Mouse (Mus musculus): ENCODE measurements at regions not wholly inside any gene's neighbourhood (a gene's known extent, or its start where the extent isn't known, plus 50 kb on each side); places are given as distances from the start of the nearest gene placed in this dataset.
"Not testable (repeated sequence)": the region's sequence is repeated elsewhere in the genome, so short reads cannot be mapped to it uniquely, and the experiment has no call there.

GRCm38 (mm10) chr12:115757526-115757925, 290.0 kb upstream of the Zfp386 start:
- ATAC-seq (replicated peaks; ENCODE audit: poor library complexity, severe bottlenecking) = peak; percentile 53; the same call in 1 of the 2 replicates

- not testable (repeated sequence) for ATAC-seq (replicated peaks; ENCODE audit: poor library complexity, severe bottlenecking)
These were observed 288.5 kb upstream of the Zfp386 start for GRCm38 (mm10) chr12:115759041-115759440.

GRCm38 (mm10) chr12:115761766-115762165, 285.8 kb upstream of the Zfp386 start:
- peak; percentile 69 for ATAC-seq (replicated peaks; ENCODE audit: poor library complexity, severe bottlenecking)

GRCm38 (mm10) chr12:115764939-115765479, 282.5 kb upstream of the Zfp386 start:
- peak; percentile 93 for ATAC-seq (replicated peaks; ENCODE audit: poor library complexity, severe bottlenecking)

GRCm38 (mm10) chr12:115771176-115771575, 276.3 kb upstream of the Zfp386 start:
- ATAC-seq (replicated peaks; ENCODE audit: poor library complexity, severe bottlenecking) = not testable (repeated sequence)

- peak; percentile 27; the same call in 1 of the 2 replicates for ATAC-seq (replicated peaks; ENCODE audit: poor library complexity, severe bottlenecking)
These were observed 257.2 kb upstream of the Zfp386 start for GRCm38 (mm10) chr12:115790369-115790768.

- peak; percentile 31; the same call in 1 of the 2 replicates for ATAC-seq (replicated peaks; ENCODE audit: poor library complexity, severe bottlenecking)
These were observed 245.0 kb upstream of the Zfp386 start for GRCm38 (mm10) chr12:115802499-115802898.

GRCm38 (mm10) chr12:115803675-115804074, 243.8 kb upstream of the Zfp386 start:
- ATAC-seq (replicated peaks; ENCODE audit: poor library complexity, severe bottlenecking) = not testable (repeated sequence)

- ATAC-seq (replicated peaks; ENCODE audit: poor library complexity, severe bottlenecking) = peak; percentile 63
These were observed 239.5 kb upstream of the Zfp386 start for GRCm38 (mm10) chr12:115807978-115808377.

Measured in granulocyte monocyte progenitor cell, adult 5-6 weeks (primary cell).